Mouse (Mus musculus) brain, adult 10 weeks (tissue): ENCODE results near the gene Olfr916. TPM values are rescaled to one million over a fixed set of nuclear protein-coding genes. Genes with fewer than 3 reads are reported as not detected.

Experiments used
- polyA plus RNA-seq: library from polyadenylated mRNA; stranded (reverse); fragments of 350-450 nt; fragmentation: Illumina TruSeq; extraction: RNeasy Lipid Tissue Mini Kit (QIAGEN cat#74804); gene quantifications from one replicate; pipeline ENCODE4 v1.2.3, GENCODE M21; 2015; ENCODE audit warnings: low read depth, low replicate concordance

The Olfr916 gene
- polyA plus RNA-seq: not detected

DNA sequence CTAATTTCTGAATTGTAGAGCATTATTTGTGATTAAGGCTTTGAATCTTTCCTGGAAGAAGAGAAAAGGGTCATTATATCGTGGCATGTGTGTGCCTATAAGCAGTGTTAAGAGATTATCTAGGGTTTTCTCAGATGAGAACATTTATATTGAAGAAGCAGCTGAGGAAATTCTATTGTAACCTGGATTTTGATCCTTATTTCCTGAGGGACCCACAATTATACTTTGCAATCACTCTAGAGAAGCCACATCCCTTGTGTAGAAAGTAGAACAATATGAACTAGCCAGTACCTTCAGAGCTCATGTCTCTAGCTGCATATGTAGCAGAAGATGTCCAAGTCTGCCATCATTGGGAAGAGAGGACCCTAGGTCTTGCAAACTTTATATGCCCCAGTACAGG, at the start of gene Olfr916:
TSS of gene Olfr916 (minus strand) at position 101 of the 400 bp plus-strand sequence.

DNA sequence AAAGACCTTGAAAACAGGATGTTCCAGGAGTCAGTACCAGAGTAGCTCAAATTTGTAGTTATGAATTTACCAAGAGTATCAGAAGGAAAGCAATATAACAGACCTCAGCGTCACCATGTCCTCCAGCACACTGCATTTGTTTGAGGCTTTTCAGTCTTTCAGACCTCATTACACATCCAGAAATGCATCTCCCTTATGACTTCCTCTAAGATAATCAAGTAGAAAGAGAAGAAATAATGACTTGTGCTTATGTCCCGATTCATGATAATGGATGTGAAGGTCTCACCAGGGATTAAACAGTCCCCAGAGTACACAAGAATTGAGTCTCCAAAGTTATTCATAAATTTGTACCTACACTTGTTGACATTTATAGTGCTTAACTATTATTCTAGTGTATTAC, 14.8 kb upstream of the Olfr916 start, which contains the start of gene Olfr918:
TSS of gene Olfr918 (minus strand) at position 101 of the 400 bp plus-strand sequence.

DNA sequence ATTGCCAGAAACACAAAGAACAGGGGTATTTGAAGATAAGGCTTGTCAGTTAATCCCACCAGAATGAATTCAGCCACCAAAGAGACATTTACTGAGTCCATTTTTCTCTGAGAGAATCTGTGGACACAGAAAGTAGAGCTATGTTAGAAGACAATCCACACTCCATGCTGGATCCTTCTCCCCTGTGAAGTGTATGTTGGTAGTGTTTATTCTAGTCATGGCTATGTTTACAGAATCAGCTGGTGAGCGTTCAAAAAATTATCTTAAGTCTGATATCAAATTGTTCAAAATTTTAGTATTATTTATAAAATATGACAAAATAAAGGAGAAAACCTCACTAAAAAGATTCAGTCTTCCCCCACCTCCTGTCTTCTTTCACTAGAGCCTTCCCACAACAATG, 6.1 kb upstream of the Olfr916 start, which contains the start of gene Olfr917:
TSS of gene Olfr917 (minus strand) at position 101 of the 400 bp plus-strand sequence.

Other genes starting within 250 kb of the Olfr916 start
- not detected for gene Olfr901, start 230.4 kb downstream of the Olfr916 start, polyA plus RNA-seq
- not detected for gene Olfr902, start 212.2 kb downstream of the Olfr916 start, polyA plus RNA-seq
- gene Olfr904, start 196.7 kb downstream of the Olfr916 start, polyA plus RNA-seq: not detected
- not detected for gene Olfr905, start 188.8 kb downstream of the Olfr916 start, polyA plus RNA-seq
- not detected for gene Olfr906, start 172.8 kb downstream of the Olfr916 start, polyA plus RNA-seq
- not detected for gene Olfr907, start 164.1 kb downstream of the Olfr916 start, polyA plus RNA-seq
- gene Olfr911-ps1, start 138.3 kb downstream of the Olfr916 start, polyA plus RNA-seq: not detected
- gene Olfr910, start 122.0 kb downstream of the Olfr916 start, polyA plus RNA-seq: not detected
- gene Olfr912, start 79.7 kb downstream of the Olfr916 start, polyA plus RNA-seq: not detected
- gene Olfr913, start 67.1 kb downstream of the Olfr916 start, polyA plus RNA-seq: not detected
- gene Olfr914, start 54.8 kb downstream of the Olfr916 start, polyA plus RNA-seq: not detected
- not detected for gene Olfr917, start 6.0 kb upstream of the Olfr916 start, polyA plus RNA-seq
- gene Olfr918, start 14.7 kb upstream of the Olfr916 start, polyA plus RNA-seq: not detected
- gene Olfr919, start 43.8 kb upstream of the Olfr916 start, polyA plus RNA-seq: not detected
- gene Vwa5a, start 58.4 kb upstream of the Olfr916 start, polyA plus RNA-seq: 12.1 TPM
- gene Olfr920, start 92.4 kb upstream of the Olfr916 start, polyA plus RNA-seq: 0.09 TPM
- not detected for gene Olfr921, start 113.2 kb upstream of the Olfr916 start, polyA plus RNA-seq
- not detected for gene Olfr922, start 154.7 kb upstream of the Olfr916 start, polyA plus RNA-seq
- gene Olfr923, start 166.7 kb upstream of the Olfr916 start, polyA plus RNA-seq: not detected
- gene Olfr924, start 184.6 kb upstream of the Olfr916 start, polyA plus RNA-seq: not detected
- gene Olfr26, start 195.2 kb upstream of the Olfr916 start, polyA plus RNA-seq: not detected
- gene Olfr926, start 217.3 kb upstream of the Olfr916 start, polyA plus RNA-seq: not detected